Mouse (Mus musculus) neural tube, embryonic 14.5 days (tissue): ENCODE results near the gene Tex44. TPM values are rescaled to one million over a fixed set of nuclear protein-coding genes. Genes with fewer than 3 reads are reported as not detected.
A peak's percentile ranks its signal among the peaks of the same experiment; 100 is the strongest.
"Not testable (repeated sequence)": the region's sequence is repeated elsewhere in the genome, so short reads cannot be mapped to it uniquely, and the experiment has no call there.

ENCODE experiments used
- ATAC-seq: fragments of 200-750 bp; cut with Nextera tagmentation; 2 replicates; pipeline ENCODE4 v1.8.0; 2017; ENCODE audit warnings: low read depth, mild to moderate bottlenecking, moderate TSS enrichment, moderate library complexity
- H3K27ac ChIP-seq: fragments of 300-500 bp; sonication (generic); 2 replicates; pipeline ENCODE4 v1.5.1; 2014; ENCODE audit warnings: low read depth, mild to moderate bottlenecking, control low read depth, low read length, moderate library complexity, mixed read lengths
- H3K27me3 ChIP-seq: fragments of 300-500 bp; sonication (generic); 2 replicates; pipeline ENCODE4 v1.6.1; 2014; ENCODE audit warnings: low read length; ENCODE audit not compliant: control insufficient read depth, insufficient read depth
- H3K36me3 ChIP-seq: fragments of 300-500 bp; sonication (generic); 2 replicates; pipeline ENCODE4 v1.6.1; 2014; ENCODE audit warnings: low read length, mixed read lengths; ENCODE audit not compliant: control insufficient read depth, insufficient read depth
- H3K4me1 ChIP-seq: fragments of 300-500 bp; sonication (generic); 2 replicates; pipeline ENCODE4 v1.6.1; 2014; ENCODE audit warnings: low read length; ENCODE audit not compliant: control insufficient read depth, insufficient read depth
- H3K4me2 ChIP-seq: fragments of 300-500 bp; sonication (generic); 2 replicates; pipeline ENCODE4 v1.6.1; 2014; ENCODE audit warnings: mild to moderate bottlenecking, low read depth, low read length, control low read depth
- H3K4me3 ChIP-seq: fragments of 300-500 bp; sonication (generic); 2 replicates; pipeline ENCODE4 v1.5.1; 2014; ENCODE audit warnings: low read depth, low read length, control low read depth, mixed read lengths
- H3K9ac ChIP-seq: fragments of 300-500 bp; sonication (generic); replicated peaks from 2 replicates; pipeline ENCODE4 v1.6.1; 2014; ENCODE audit warnings: low read depth, mild to moderate bottlenecking, control low read depth, low read length, mixed read lengths
- H3K9me3 ChIP-seq: fragments of 300-500 bp; sonication (generic); 2 replicates; pipeline ENCODE4 v1.6.1; 2016; ENCODE audit warnings: low read length; ENCODE audit not compliant: control insufficient read depth
- WGBS: fragments of 180-500 bp; shearing (Covaris S2); extraction: QIAGEN DNeasy Blood & Tissue Kit; methylation state at CpG from one replicate; pipeline ENCODE4 v1.1.7; 2014; 5-methylcytosine and 5-hydroxymethylcytosine counted together
- polyA plus RNA-seq: library from polyadenylated mRNA; unstranded; fragments of >200 nt; fragmentation: Nextera tagmentation; extraction: Ambion mirVana; gene quantifications from 2 replicates; pipeline ENCODE4 v1.2.1, GENCODE M21; 2014

Tex44 gene
- polyA plus RNA-seq, 1 experiment from 2014 or later = not detected

DNA sequence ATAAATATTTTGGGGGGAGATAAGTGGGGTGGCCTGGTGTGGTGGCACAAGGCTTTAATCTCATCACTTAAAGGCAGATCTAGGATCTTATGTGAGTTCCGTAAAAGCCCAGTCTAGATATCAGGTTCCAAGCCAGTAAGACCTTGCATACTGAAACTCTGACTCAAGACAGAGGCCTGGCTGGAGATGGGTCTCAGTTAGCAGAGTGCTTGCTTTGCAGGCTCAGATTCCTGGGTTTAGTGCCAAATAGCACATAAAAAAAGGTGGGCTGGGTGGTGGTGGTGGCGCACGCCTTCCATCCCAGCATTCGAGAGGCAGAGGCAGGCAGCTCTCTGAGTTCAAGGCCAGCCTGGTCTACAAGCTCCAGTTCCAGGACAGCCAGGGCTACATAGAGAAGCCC, 43.7 kb downstream of the Tex44 start:
- Histone ChIP-seq H3K9me3 (no peaks in the 10 kb centered on the region), H3K4me2 (no peak overlapping the region), H3K4me1 (peaks cover 7% of the 10 kb centered on the region; the same call in 1 of the 2 replicates), H3K4me3 (no peak overlapping the region), H3K9ac (no peak overlapping the region), H3K27me3 (no peaks in the 10 kb centered on the region), H3K27ac (no peak overlapping the region), H3K36me3 (no peaks in the 10 kb centered on the region)
- WGBS = 100% methylated on average over 4 of the region's 4 CpGs
- ATAC-seq = no peak

DNA sequence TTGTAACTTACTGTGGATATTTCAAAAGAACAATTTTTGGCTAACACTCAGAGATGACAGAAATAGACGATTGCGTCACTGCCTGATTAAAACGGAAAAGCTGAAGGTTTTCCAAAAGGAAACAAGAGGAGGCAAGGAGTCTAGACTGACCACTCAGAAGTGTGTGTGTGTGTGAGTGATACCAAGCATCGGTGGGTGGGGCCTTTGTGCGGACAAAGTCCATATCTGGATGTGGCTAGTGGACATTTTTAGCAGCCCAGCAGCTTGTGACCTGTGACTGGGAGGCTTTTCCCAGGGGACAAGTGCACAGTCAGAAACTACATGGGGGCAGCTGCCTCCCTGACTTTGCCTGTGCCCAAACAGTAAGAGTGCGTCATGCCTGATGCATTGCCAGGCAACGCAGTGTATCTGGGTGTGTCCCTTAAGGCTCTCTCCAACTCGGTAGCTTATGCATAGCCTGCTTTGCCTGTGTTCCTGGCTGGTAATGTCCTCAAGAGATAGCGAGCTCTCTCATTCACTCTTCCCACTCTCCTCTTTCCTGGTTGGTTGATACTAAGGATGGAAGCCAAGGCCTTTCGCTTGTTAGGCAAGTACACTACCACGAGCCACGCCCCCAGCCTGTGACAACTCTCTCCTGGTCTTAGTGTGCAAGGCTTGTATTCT, 44.5 kb downstream of the Tex44 start:
- no peak overlapping the region for H3K27ac ChIP-seq
- H3K4me1 ChIP-seq = peaks cover 7% of the 10 kb centered on the region; the same call in 1 of the 2 replicates
- H3K27me3 ChIP-seq = no peaks in the 10 kb centered on the region
- no peak overlapping the region for H3K4me3 ChIP-seq
- WGBS = 82% methylated on average over 12 of the region's 12 CpGs
- H3K9me3 ChIP-seq = no peaks in the 10 kb centered on the region
- no peaks in the 10 kb centered on the region for H3K36me3 ChIP-seq
- no peak for ATAC-seq
- H3K4me2 ChIP-seq = no peak overlapping the region
- H3K9ac ChIP-seq = no peak overlapping the region

DNA sequence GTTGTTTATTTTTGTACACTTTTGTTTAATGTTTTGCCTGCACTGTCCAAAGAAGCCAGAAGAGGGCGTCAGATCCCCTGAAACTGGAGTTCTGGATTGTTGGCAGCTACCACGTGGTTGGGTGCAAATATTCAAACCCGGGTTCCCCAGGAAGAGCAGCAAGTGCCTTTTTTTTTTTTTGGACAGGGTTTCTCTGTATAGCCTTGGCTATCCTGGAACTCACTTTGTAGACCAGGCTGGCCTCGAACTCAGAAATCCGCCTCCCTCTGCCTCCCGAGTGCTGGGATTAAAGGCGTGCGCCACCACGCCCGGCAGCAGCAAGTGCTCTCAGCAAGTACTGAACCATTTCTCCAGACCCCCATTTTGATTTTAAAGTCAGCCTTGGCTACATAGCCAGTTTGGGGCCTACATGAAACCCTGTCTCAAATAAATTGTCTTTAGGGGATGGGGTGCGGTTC, 45.4 kb downstream of the Tex44 start:
- not testable (repeated sequence) for H3K4me2 ChIP-seq, H3K9me3 ChIP-seq, H3K4me3 ChIP-seq, H3K27ac ChIP-seq, H3K27me3 ChIP-seq, H3K36me3 ChIP-seq, H3K9ac ChIP-seq, ATAC-seq, H3K4me1 ChIP-seq
- WGBS = 71% methylated on average over 11 of the region's 11 CpGs

DNA sequence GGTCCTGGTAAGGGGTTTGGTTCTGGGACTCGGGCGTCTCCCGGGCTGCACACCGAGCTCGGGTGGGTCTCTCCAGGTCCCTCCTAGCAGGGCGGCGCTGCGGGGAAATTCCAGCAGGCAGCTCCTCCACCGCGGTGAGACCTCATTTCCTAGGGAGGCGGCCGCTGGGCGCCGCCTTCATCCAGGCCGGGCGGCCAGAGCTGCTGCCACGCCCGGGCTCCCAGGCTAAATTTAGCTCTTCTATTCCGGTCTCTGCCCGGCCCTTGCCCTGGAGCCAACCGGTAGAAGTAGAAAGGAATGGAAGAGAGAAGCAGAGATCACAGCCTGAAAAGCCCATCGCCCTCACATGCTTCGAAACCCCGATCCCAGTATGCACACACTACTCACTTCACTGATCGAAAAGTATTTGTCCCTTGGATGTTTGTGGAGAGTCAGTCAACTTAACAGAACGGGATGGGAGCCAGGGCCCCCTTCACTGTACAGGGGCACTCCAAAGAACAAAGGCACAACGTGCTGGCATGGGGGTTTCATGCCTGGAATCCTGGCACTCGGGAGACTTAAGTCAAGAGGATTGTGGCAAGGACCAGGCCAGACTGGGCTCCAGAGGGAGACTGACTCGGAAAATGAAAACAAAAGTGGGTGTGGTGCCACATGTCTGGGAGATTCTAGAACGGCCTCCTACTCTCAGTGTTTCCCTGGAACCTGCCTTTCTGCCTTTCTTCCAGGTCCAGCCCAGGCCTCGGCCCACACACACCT, 46.2 kb downstream of the Tex44 start:
- Histone ChIP-seq H3K27me3 (no peaks in the 10 kb centered on the region), H3K36me3 (no peaks in the 10 kb centered on the region), H3K4me2 (peak overlapping the region; percentile 38), H3K27ac (peak overlapping the region; percentile 35; the same call in 1 of the 2 replicates), H3K9me3 (no peaks in the 10 kb centered on the region), H3K4me3 (no peak overlapping the region), H3K4me1 (peaks cover 7% of the 10 kb centered on the region; the same call in 1 of the 2 replicates), H3K9ac (peak overlapping the region; percentile 47)
- ATAC-seq = peak; percentile 46
- WGBS = 23% methylated on average over 31 of the region's 31 CpGs

DNA sequence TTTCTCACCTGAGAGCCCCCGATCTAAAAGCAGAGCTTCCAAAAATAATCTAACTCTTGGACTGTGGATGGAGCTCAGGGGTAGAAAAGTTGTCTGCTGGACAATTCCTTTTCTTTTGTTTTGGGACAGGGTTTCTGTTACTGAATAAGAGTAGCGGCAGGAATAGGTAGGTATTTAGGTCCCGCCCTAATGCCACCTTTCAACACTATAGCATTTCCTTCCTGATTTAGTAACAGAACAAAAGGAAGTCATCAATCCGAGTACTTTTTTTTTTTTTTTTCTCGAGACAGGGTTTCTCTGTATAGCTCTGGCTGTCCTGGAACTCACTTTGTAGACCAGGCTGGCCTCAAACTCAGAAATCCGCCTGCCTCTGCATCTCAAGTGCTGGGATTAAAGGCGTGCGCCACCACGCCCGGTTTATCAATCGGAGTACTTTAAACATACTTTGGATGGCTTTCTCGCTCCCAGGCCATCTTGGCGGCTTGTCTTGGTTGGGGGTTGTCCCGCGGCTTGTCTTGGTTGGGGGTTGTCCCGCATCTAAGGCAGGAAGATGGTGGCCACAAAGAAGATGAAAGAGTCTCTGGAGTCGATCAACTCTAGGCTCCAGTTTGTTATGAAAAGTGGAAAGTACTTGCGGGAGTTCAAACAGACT, 47.1 kb downstream of the Tex44 start:
- Histone ChIP-seq H3K27ac (0 out of 2 replicates have a peak overlapping the region, but pooled peaks have one; percentile 35), H3K4me3 (no peak overlapping the region), H3K9ac (no peak overlapping the region), H3K4me1 (peaks cover 7% of the 10 kb centered on the region; the same call in 1 of the 2 replicates), H3K4me2 (no peak overlapping the region), H3K27me3 (no peaks in the 10 kb centered on the region), H3K9me3 (no peaks in the 10 kb centered on the region), H3K36me3 (no peaks in the 10 kb centered on the region)
- 95% methylated on average over 18 of the region's 18 CpGs for WGBS
- no peak for ATAC-seq

Other genes starting within 250 kb of the Tex44 start
- gene B3gnt7, start 123.5 kb upstream of the Tex44 start, polyA plus RNA-seq = 5.0 and 6.8 TPM in 2 replicates
- 165 and 194 TPM in 2 replicates for gene Ncl, start 66.9 kb upstream of the Tex44 start, polyA plus RNA-seq
- gene Nmur1, start 101 bp upstream of the Tex44 start, polyA plus RNA-seq = not detected in 2 replicates
- gene Ptma, start 100.4 kb downstream of the Tex44 start, polyA plus RNA-seq = 1,651 and 1,970 TPM in 2 replicates
- 92.9 and 97.4 TPM in 2 replicates for gene Pde6d, start 156.3 kb downstream of the Tex44 start, polyA plus RNA-seq
- 52.1 and 55.7 TPM in 2 replicates for gene Cops7b, start 156.6 kb downstream of the Tex44 start, polyA plus RNA-seq
- gene Nppc, start 244.2 kb downstream of the Tex44 start, polyA plus RNA-seq = 13.4 and 18.4 TPM in 2 replicates